Mouse (Mus musculus): Measurements from ENCODE around the gene Gm20388. TPM values are rescaled to one million over a fixed set of nuclear protein-coding genes. Genes with fewer than 3 reads are reported as not detected.

Gene Gm20388
- polyA plus RNA-seq, 1 experiment from 2014 or later, result 8.3 TPM

DNA sequence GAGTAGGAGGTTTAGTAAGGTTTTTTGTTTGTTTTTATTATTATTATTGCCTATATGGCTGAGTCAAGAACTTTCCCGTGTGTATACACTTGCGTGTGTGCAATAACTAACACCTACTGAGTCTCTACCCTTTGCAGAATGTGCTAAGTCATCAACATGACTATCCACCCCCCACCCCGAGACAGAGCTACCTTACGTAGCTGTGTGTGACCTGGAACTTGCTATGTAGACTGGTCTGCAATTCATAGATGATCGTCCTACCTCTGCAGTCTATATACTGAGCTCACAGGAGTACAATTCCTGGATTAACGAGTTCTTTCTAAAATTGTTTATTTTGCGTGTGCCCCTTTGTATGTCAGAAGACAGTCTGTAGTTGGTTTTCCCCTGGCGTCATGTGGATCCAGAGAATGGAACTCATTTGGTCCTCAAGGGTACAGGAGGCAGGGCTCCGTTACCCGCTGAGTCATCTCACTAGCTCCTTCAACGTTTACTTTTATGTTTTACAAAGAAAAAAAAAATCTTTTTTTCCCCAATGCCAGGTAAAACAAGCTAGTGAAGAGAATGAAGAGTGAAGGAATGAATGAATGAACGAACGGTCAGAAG is 596 bp upstream of the Gm20388 start, which contains the start of gene Usp10:
Usp10 (plus strand) TSS at position 417 of the 603 bp plus-strand sequence.
- ATAC-seq (replicated peaks; ENCODE audit: low FRiP score, low TSS enrichment, low read depth) (peak; percentile 20; the same call in 1 of the 2 replicates), DNase-seq (ENCODE audit: low spot score) (no peak)
- H3K27ac ChIP-seq (ENCODE audit: low read depth), result peak within 1 kb of the TSS; percentile 89
- H3K9me3 ChIP-seq (ENCODE audit: control insufficient read depth, low read length), result no peaks in the 10 kb centered on the region
- peak within 1 kb of the TSS; percentile 84 for H3K4me3 ChIP-seq (ENCODE audit: low read depth, low read length)
- no peaks in the 10 kb centered on the region for H3K27me3 ChIP-seq (replicated peaks; ENCODE audit: control insufficient read depth, insufficient read depth, low read length)
- H3K4me2 ChIP-seq (ENCODE audit: low read length), result peak within 1 kb of the TSS; percentile 67
- no peaks in the 10 kb centered on the region for H3K36me3 ChIP-seq (ENCODE audit: control insufficient read depth, insufficient read depth, low read length)
- 25% methylated on average over 13 of the region's 13 CpGs for WGBS
- H3K9ac ChIP-seq (ENCODE audit: low read length), result peak within 1 kb of the TSS; percentile 91
- peaks cover 30% of the 10 kb centered on the region for H3K4me1 ChIP-seq (replicated peaks; ENCODE audit: control insufficient read depth, insufficient read depth, low read length)

DNA sequence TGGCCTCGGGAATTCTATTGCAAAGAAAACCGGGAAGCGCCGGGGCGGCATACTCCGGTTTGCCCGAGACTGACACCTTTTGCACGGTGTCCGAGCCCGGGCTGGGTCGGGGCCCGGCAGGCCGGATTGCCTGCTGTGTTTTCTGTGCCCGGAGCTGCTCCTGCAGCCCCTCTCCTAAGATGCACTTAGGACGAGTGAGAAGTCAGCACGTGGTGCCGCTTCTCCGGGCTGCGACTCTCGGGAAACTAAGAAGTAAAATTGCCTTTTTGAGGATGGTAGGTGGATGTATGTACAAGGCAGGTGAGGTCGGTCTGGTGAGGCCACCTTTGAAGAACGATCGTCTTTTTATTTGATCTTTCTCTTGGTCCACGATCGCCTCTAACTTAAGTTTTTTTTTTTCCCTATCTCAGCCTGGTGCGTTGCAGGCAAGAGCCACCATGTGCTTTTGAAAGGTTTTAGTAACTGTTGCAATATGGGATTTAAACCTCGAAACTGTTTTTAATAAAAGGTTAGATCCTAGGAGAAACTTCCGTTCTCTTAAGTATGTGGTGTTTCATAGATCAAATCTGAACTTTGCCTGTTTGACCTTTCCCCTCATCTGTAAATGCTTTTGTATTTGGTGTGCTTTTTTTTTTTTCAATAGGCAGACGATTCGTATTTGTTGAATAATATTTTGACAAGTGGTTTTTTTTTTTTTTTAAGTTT is 769 bp downstream of the Gm20388 start:
- peak overlapping the region; percentile 67 for H3K4me2 ChIP-seq (ENCODE audit: low read length)
- under 1% methylated on average over 30 of the region's 30 CpGs for WGBS
- DNase-seq (ENCODE audit: low spot score) (no peak), ATAC-seq (replicated peaks; ENCODE audit: low FRiP score, low TSS enrichment, low read depth) (peak; percentile 56)
- peak overlapping the region; percentile 91 for H3K9ac ChIP-seq (ENCODE audit: low read length)
- H3K27me3 ChIP-seq (replicated peaks; ENCODE audit: control insufficient read depth, insufficient read depth, low read length), result no peaks in the 10 kb centered on the region
- peaks cover 32% of the 10 kb centered on the region for H3K4me1 ChIP-seq (replicated peaks; ENCODE audit: control insufficient read depth, insufficient read depth, low read length)
- peak overlapping the region; percentile 84 for H3K4me3 ChIP-seq (ENCODE audit: low read depth, low read length)
- no peaks in the 10 kb centered on the region for H3K36me3 ChIP-seq (ENCODE audit: control insufficient read depth, insufficient read depth, low read length)
- no peaks in the 10 kb centered on the region for H3K9me3 ChIP-seq (ENCODE audit: control insufficient read depth, low read length)
- H3K27ac ChIP-seq (ENCODE audit: low read depth), result peak overlapping the region; percentile 89

DNA sequence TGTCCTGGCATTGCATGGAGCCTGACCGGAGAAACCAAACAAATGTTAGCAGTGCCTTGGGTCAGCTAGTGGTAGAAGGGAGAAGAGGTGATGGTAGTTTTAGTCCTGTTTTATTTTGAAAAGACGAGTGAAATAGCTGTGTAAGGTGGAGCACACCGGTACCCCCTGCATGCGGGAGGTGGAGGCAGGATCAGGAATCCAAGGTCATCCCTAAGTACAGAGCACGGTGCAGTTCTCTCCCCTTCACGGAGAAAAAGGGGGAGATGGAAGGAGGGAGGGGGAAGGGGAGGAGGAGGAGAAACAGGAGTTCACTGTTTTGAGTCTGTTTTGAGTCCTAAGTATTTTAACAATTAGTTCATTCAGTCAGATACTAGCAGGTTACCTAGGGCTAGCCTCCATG is 2.0 kb downstream of the Gm20388 start:
- Histone ChIP-seq H3K36me3 (ENCODE audit: control insufficient read depth, insufficient read depth, low read length) (no peaks in the 10 kb centered on the region), H3K9ac (ENCODE audit: low read length) (no peak overlapping the region), H3K4me3 (ENCODE audit: low read depth, low read length) (0 out of 2 replicates have a peak overlapping the region, but pooled peaks have one; percentile 84), H3K4me2 (ENCODE audit: low read length) (peak overlapping the region; percentile 67), H3K27me3 (replicated peaks; ENCODE audit: control insufficient read depth, insufficient read depth, low read length) (no peaks in the 10 kb centered on the region), H3K9me3 (ENCODE audit: control insufficient read depth, low read length) (no peaks in the 10 kb centered on the region), H3K27ac (ENCODE audit: low read depth) (no peak overlapping the region; the same call in 1 of the 2 replicates), H3K4me1 (replicated peaks; ENCODE audit: control insufficient read depth, insufficient read depth, low read length) (peaks cover 32% of the 10 kb centered on the region)
- WGBS, result 49% methylated on average over 6 of the region's 6 CpGs
- ATAC-seq (replicated peaks; ENCODE audit: low FRiP score, low TSS enrichment, low read depth) (no peak), DNase-seq (ENCODE audit: low spot score) (no peak)

DNA sequence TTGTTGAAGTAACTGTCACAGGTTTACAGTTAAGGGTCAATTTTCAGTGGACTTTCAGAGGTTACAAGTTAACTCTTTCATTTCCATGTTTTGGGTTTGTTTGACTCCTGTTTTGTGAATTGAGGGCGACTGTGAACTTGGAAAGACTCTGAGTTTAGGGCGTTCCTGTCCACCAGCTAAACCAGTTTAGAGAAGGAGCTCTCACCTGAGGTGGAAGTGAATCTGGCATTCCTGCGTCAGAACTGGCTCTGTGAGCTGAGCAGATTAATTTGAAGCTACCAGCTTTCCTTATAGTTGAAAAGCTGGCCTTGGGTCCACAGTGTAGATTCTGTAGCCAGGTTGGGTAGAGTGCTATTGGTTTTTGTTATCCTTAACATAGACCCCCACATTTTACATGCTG is 2.5 kb downstream of the Gm20388 start:
- Histone ChIP-seq H3K4me1 (replicated peaks; ENCODE audit: control insufficient read depth, insufficient read depth, low read length) (peaks cover 32% of the 10 kb centered on the region), H3K9ac (ENCODE audit: low read length) (no peak overlapping the region), H3K9me3 (ENCODE audit: control insufficient read depth, low read length) (no peaks in the 10 kb centered on the region), H3K36me3 (ENCODE audit: control insufficient read depth, insufficient read depth, low read length) (no peaks in the 10 kb centered on the region), H3K4me3 (ENCODE audit: low read depth, low read length) (0 out of 2 replicates have a peak overlapping the region, but pooled peaks have one; percentile 84), H3K27me3 (replicated peaks; ENCODE audit: control insufficient read depth, insufficient read depth, low read length) (no peaks in the 10 kb centered on the region), H3K27ac (ENCODE audit: low read depth) (no peak overlapping the region; the same call in 1 of the 2 replicates), H3K4me2 (ENCODE audit: low read length) (peak overlapping the region; percentile 67)
- WGBS, result 53% methylated on average over 3 of the region's 3 CpGs
- DNase-seq (ENCODE audit: low spot score), result no peak
- no peak for ATAC-seq (replicated peaks; ENCODE audit: low FRiP score, low TSS enrichment, low read depth)

DNA sequence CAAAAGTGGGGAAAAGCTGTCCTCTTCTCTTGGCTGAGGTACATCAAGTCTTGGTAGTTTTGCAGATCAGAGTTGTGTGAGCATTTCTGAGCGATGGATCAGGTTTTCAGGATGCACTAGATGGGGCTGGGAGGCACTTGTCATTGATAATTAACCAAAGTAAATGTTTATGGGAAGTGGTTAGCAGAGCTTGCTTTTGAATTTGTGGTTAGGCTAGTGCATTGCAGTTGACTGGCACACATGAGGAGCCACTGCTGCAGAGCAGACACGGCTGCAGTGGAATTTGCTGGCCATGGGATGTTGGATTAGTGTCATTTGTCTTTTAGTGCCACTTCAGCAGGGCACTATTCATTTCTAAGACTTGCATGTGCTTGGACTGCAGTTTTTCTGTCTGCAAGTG is 3.5 kb downstream of the Gm20388 start:
- H3K27ac ChIP-seq (ENCODE audit: low read depth), result no peak overlapping the region
- WGBS, result 38% methylated on average over 2 of the region's 2 CpGs

DNA sequence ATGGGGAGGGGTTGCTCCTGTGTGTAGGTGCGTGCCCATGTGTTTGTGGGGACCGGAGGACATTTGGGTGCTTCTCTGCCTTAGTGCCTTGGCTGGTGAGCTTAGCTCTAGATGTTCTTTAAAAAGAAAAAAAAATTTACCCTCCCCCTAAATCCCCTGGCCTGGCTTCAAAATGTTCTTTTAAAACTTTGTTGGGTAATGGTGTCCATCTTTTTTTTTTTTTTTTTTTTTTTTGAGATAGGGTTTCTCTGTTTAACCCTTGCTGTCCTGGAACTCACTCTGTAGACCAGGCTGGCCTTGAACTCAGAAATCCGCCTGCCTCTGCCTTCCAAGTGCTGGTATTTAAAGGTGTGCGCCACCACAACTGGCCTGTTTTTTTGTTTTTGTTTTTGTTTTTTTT is 4.7 kb downstream of the Gm20388 start:
- Histone ChIP-seq H3K27me3 (replicated peaks; ENCODE audit: control insufficient read depth, insufficient read depth, low read length) (no peaks in the 10 kb centered on the region), H3K9ac (ENCODE audit: low read length) (no peak overlapping the region), H3K4me1 (replicated peaks; ENCODE audit: control insufficient read depth, insufficient read depth, low read length) (peaks cover 32% of the 10 kb centered on the region), H3K36me3 (ENCODE audit: control insufficient read depth, insufficient read depth, low read length) (peaks cover 4% of the 10 kb centered on the region; the same call in 1 of the 2 replicates), H3K4me2 (ENCODE audit: low read length) (no peak overlapping the region), H3K4me3 (ENCODE audit: low read depth, low read length) (no peak overlapping the region), H3K27ac (ENCODE audit: low read depth) (no peak overlapping the region), H3K9me3 (ENCODE audit: control insufficient read depth, low read length) (no peaks in the 10 kb centered on the region)
- no peak for ATAC-seq (replicated peaks; ENCODE audit: low FRiP score, low TSS enrichment, low read depth)
- 81% methylated on average over 4 of the region's 4 CpGs for WGBS
- no peak for DNase-seq (ENCODE audit: low spot score)

More for the DNA sequence above, 3.5 kb downstream of the Gm20388 start:
- no peak overlapping the region for H3K4me3 ChIP-seq (ENCODE audit: low read depth, low read length)
- no peak overlapping the region for H3K4me2 ChIP-seq (ENCODE audit: low read length)
- DNase-seq (ENCODE audit: low spot score) (no peak), ATAC-seq (replicated peaks; ENCODE audit: low FRiP score, low TSS enrichment, low read depth) (no peak)
- no peak overlapping the region for H3K9ac ChIP-seq (ENCODE audit: low read length)
- H3K36me3 ChIP-seq (ENCODE audit: control insufficient read depth, insufficient read depth, low read length), result peaks cover 4% of the 10 kb centered on the region; the same call in 1 of the 2 replicates
- peaks cover 32% of the 10 kb centered on the region for H3K4me1 ChIP-seq (replicated peaks; ENCODE audit: control insufficient read depth, insufficient read depth, low read length)
- no peaks in the 10 kb centered on the region for H3K27me3 ChIP-seq (replicated peaks; ENCODE audit: control insufficient read depth, insufficient read depth, low read length)
- H3K9me3 ChIP-seq (ENCODE audit: control insufficient read depth, low read length), result no peaks in the 10 kb centered on the region

DNA sequence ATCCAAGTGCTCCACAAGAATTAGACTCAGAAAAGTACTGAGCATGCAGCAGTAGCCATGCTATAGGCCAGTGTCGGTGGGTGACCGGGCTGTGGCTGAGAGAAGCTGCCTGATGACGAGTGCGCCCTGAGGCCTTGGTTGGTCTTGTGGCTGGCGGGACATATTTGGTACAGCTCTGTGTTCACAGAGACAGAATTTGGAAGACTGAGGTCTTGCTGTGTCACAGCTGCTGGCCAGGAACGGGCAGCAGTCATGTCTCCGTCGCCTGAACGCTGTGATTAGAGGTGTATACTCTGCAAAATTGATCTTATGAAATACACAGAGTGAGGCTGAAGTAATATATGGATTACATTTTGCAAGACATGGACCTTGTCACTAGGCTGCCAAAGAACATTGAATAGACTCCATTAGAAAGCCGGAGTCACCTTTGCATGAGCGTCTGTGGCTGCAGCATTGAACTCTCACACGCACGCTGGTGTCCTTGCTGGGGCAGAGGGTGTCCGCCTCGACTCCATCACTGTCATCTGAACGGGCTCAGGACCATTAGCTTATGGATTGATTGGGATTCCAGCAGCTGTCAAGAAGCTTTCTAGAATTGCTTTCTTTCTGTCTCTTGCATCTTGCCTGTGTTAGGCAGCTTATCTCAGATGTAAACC is 5.7 kb downstream of the Gm20388 start:
- Histone ChIP-seq H3K27ac (ENCODE audit: low read depth) (no peak overlapping the region), H3K9ac (ENCODE audit: low read length) (no peak overlapping the region), H3K36me3 (ENCODE audit: control insufficient read depth, insufficient read depth, low read length) (peaks cover 4% of the 10 kb centered on the region; the same call in 1 of the 2 replicates), H3K9me3 (ENCODE audit: control insufficient read depth, low read length) (no peaks in the 10 kb centered on the region), H3K27me3 (replicated peaks; ENCODE audit: control insufficient read depth, insufficient read depth, low read length) (no peaks in the 10 kb centered on the region), H3K4me2 (ENCODE audit: low read length) (no peak overlapping the region), H3K4me3 (ENCODE audit: low read depth, low read length) (no peak overlapping the region), H3K4me1 (replicated peaks; ENCODE audit: control insufficient read depth, insufficient read depth, low read length) (peaks cover 34% of the 10 kb centered on the region)
- ATAC-seq (replicated peaks; ENCODE audit: low FRiP score, low TSS enrichment, low read depth) (no peak), DNase-seq (ENCODE audit: low spot score) (no peak)
- 81% methylated on average over 16 of the region's 16 CpGs for WGBS

DNA sequence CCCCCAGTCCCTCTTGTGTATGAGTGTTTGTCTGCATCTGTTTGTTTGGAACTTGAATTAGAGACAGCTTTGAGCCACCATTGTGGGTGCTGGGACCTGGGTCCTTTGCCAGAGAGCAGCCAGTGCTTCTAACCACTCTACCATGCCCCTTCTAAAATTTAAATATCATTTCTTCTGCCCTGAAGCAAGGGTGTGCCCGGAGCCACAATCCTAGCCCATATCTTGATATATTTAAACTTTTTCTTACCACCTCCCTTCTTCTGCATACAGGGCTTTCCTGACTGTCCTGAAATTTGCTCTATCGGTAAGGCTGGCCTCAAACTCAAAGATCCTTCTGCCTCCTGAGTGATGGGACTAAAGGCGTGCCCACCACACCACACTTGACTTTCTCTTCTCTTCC is 6.8 kb downstream of the Gm20388 start:
- Histone ChIP-seq H3K27me3 (replicated peaks; ENCODE audit: control insufficient read depth, insufficient read depth, low read length) (no peaks in the 10 kb centered on the region), H3K36me3 (ENCODE audit: control insufficient read depth, insufficient read depth, low read length) (peaks cover 4% of the 10 kb centered on the region; the same call in 1 of the 2 replicates), H3K4me1 (replicated peaks; ENCODE audit: control insufficient read depth, insufficient read depth, low read length) (peaks cover 29% of the 10 kb centered on the region), H3K4me3 (ENCODE audit: low read depth, low read length) (no peak overlapping the region), H3K9me3 (ENCODE audit: control insufficient read depth, low read length) (no peaks in the 10 kb centered on the region), H3K9ac (ENCODE audit: low read length) (no peak overlapping the region), H3K27ac (ENCODE audit: low read depth) (no peak overlapping the region), H3K4me2 (ENCODE audit: low read length) (no peak overlapping the region)
- DNase-seq (ENCODE audit: low spot score), result no peak
- 80% methylated on average over 3 of the region's 3 CpGs for WGBS
- no peak for ATAC-seq (replicated peaks; ENCODE audit: low FRiP score, low TSS enrichment, low read depth)
